In genomic region chr13:45245651-45246050, GRCm38 (mm10) we compare ENCODE assay signal across 19 mouse cellular contexts.
"Had no signal": no experiment of that assay in that cellular context is flagged by ENCODE, and none has a peak within 500 bp of the region (broad histone marks: within the 10 kb centered on the region; RNA-seq: fewer than 3 reads in every experiment).

No protein-coding gene starts in this region.

- H3K36me3 ChIP-seq: limb, embryonic 15.5 days; midbrain, embryonic 10.5 days; midbrain, embryonic 13.5 days; neural tube, embryonic 13.5 days; stomach, embryonic 15.5 days had no signal

- H3K4me1 ChIP-seq: megakaryocyte, embryonic 14.5 days; stomach, embryonic 15.5 days had no signal

- H3K4me2 ChIP-seq: limb, embryonic 15.5 days; liver, embryonic 11.5 days; lung, embryonic 14.5 days; midbrain, embryonic 13.5 days; neural tube, embryonic 13.5 days; stomach, embryonic 15.5 days had no signal

- H3K4me3 ChIP-seq: limb, embryonic 15.5 days; megakaryocyte, embryonic 14.5 days; midbrain, embryonic 10.5 days; midbrain, embryonic 13.5 days; myocyte; neural tube, embryonic 13.5 days; stomach, embryonic 15.5 days had no signal

- H3K27me3 ChIP-seq: limb, embryonic 15.5 days; midbrain, embryonic 13.5 days; stomach, embryonic 15.5 days had no signal

- H3K9me3 ChIP-seq: limb, embryonic 15.5 days; megakaryocyte, embryonic 14.5 days; midbrain, embryonic 10.5 days; midbrain, embryonic 13.5 days; neural tube, embryonic 13.5 days; stomach, embryonic 15.5 days had no signal

- H3K9ac ChIP-seq: limb, embryonic 15.5 days; liver, embryonic 14.5 days; liver, postnatal 0 days; lung, embryonic 14.5 days; midbrain, embryonic 13.5 days; neural tube, embryonic 13.5 days; stomach, embryonic 15.5 days had no signal

- ATAC-seq: intestine, embryonic 16.5 days; liver, postnatal 0 days; lung, postnatal 0 days; midbrain, embryonic 13.5 days; midbrain, embryonic 16.5 days had no signal

- DNase-seq: liver, postnatal 0 days; lung, embryonic 14.5 days; retina, postnatal 1 day; right cerebral cortex, postnatal 25 days; spleen, adult 18-20 months; thymus, postnatal 25 days had no signal

- H3K27ac ChIP-seq: limb, embryonic 15.5 days; liver, embryonic 14.5 days; macrophage; midbrain, embryonic 10.5 days; midbrain, embryonic 13.5 days; neural tube, embryonic 13.5 days; stomach, embryonic 15.5 days had no signal
